Mouse (Mus musculus): ENCODE results near the gene Sel1l3.

Gene Sel1l3

GRCm38 (mm10) chr5:53175195-53175594, 38.5 kb downstream of the Sel1l3 start:
- DNase-seq (ENCODE audit: low read depth in 2 of 2, low spot score in 2 of 2), result no peak

GRCm38 (mm10) chr5:53174461-53174860, 39.3 kb downstream of the Sel1l3 start:
- DNase-seq (ENCODE audit: low read depth in 2 of 2, low spot score in 2 of 2), result no peak

DNA sequence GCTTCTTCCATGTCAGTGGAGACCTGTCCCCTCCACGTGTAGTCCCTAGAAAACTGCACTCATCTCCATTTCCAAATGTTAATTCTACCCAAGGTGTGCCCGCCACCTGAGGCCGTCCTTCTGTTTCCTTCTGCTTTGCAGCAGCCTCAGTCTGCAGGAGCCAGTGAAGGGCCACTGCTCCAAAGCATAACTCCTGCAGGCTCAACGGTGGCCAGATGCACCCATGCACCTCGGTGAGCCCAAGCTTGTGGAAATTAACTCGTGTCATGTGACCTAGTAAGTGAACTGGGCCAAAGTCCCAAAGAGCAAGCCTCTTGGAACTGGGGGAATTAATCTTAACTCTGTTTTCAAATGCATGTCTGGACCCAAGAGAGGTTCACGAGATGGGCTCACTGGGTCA, 40.8 kb downstream of the Sel1l3 start:
- no peak for DNase-seq (ENCODE audit: low read depth in 2 of 2, low spot score in 2 of 2)

GRCm38 (mm10) chr5:53172256-53172636, 41.5 kb downstream of the Sel1l3 start:
- DNase-seq (ENCODE audit: low read depth in 2 of 2, low spot score in 2 of 2), result no peak

GRCm38 (mm10) chr5:53171611-53172255, 42.0 kb downstream of the Sel1l3 start:
- DNase-seq (ENCODE audit: low read depth in 2 of 2, low spot score in 2 of 2), result no peak

DNA sequence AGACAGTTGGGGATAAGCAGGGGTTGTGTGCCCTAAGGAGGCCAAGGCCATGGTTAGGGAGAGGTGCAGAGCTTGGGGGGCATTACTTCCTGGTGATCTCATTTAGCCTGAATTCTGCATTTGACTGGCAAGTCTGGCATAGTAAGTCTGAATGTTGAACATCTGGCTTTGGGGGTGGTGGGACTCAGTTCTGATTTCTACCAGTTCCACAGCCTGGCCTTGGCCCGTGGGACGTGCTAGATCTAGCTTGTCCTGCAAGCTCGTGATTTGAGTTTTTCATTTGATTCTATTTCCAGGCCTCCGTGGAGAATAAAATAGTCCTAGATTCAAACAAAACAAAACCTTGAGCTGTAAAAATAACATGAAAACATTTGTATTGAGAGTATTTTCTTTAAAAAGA, 46.2 kb downstream of the Sel1l3 start:
- DNase-seq (ENCODE audit: low read depth in 2 of 2, low spot score in 2 of 2), result no peak

DNA sequence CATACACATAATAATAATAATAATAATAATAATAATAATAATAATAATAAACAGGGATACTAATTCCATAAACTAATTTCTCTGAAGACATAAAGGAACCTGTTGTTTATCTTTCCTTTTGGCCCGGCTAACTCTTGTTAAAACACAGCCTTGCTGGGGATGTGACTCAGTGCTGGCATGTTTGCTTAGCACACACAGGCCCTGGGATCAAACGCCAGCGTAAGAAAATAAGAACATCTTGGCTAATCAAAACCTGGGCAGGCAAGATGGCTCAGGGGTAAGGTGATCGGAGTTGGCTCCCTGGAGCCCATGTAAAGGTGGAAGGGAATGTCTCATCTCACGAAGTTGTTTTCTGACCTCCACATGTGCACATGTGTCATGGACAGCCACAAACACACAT, 48.1 kb downstream of the Sel1l3 start:
- no peak for DNase-seq (ENCODE audit: low read depth in 2 of 2, low spot score in 2 of 2)

DNA sequence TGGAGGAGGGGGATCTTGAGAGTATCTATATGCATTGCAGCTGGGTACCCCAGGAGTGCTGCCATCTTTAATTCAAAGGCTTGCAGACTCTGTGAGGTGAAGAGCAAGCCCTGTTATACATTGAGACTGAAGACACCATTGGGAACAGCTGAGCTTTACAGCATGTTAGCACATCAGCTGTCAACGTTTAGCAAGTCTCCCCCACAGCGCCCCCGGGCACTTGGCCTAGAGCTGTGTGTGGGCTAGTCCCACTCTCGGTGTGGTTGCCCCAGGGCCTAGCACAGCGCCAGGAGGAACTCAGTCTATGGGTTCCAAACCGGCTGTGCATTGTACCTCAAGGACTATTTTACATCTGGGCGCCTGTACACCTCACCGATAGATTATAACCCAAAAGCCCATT, 51.3 kb downstream of the Sel1l3 start:
- DNase-seq (ENCODE audit: low read depth in 2 of 2, low spot score in 2 of 2), result no peak

GRCm38 (mm10) chr5:53161506-53162186, 52.1 kb downstream of the Sel1l3 start:
- no peak for DNase-seq (ENCODE audit: low read depth in 2 of 2, low spot score in 2 of 2)

GRCm38 (mm10) chr5:53160207-53160606, 53.5 kb downstream of the Sel1l3 start:
- DNase-seq (ENCODE audit: low read depth in 2 of 2, low spot score in 2 of 2), result no peak

GRCm38 (mm10) chr5:53159631-53160030, 54.1 kb downstream of the Sel1l3 start:
- no peak for DNase-seq (ENCODE audit: low read depth in 2 of 2, low spot score in 2 of 2)

DNA sequence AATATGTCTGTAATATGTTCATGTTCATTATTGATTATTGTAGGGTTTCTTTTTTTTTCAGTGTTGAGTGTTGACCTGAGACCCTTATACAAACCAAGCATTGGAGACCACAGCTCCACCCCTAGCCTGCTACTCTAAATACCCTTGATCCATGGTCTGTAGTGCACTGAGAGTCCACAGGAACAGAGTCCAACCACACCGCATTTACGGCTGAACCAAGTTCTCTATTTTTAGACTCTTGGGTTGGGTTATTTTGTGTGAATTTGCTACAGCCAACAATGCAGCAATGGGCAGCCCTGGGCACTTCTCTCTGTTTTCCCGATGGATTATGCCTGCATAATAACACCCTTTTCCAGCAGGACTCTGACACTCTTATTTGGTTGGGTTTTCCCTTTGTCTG, 54.6 kb downstream of the Sel1l3 start:
- DNase-seq (ENCODE audit: low read depth in 2 of 2, low spot score in 2 of 2), result no peak

DNA sequence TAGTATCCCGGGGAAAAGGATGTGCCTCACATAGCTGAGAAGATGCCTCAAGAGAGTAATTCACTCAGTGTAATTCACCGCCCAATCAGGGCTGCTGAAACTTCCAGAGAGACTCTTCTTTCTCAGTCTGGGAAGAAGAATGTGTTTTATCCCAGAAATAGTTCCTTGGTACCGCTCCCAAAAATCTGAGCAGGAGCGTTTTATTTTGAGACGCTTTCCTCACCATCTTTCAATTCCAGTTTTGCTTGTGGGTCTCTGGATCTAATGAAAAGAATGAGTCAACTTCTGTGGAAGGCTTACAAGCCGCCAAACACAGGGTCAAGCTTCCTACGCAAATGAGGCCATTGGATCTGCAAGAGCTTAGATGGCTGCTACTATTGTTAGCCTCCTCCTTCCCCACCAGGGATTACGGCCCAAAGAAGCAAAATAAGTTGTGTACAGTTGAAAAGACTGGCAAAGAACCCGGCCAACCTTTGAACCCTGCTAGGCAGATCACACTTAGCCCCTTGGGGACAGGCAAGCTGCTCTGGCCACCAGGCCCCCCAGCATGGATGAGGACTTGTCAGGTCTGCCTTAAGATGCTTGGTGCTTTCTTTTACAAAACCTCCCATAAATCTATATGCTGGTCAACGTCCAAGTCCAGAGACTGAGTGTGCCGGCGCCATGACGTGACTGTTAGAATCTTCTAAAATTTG, 57.6 kb downstream of the Sel1l3 start:
- no peak for DNase-seq (ENCODE audit: low read depth in 2 of 2, low spot score in 2 of 2)

DNA sequence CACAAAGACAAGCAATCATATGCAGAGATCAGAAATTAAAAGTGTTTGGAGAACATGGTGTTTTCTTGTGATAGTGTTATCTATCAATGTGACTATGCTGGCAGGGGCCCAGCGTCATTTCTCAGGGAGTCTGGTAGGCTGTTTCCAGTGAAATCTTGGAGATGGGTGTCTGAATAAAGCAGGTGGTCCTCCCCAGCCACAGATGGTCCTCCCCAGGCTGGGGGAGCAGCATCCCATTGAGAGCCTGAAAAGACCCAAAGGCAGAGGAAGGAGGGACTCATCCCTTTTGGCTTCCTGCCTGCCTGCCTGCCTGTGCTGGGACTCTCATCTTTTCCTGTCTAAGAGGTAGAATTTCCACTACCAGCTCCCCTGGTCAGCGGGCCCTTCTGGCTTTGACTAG, 59.2 kb downstream of the Sel1l3 start:
- DNase-seq (ENCODE audit: low read depth in 2 of 2, low spot score in 2 of 2), result no peak

DNA sequence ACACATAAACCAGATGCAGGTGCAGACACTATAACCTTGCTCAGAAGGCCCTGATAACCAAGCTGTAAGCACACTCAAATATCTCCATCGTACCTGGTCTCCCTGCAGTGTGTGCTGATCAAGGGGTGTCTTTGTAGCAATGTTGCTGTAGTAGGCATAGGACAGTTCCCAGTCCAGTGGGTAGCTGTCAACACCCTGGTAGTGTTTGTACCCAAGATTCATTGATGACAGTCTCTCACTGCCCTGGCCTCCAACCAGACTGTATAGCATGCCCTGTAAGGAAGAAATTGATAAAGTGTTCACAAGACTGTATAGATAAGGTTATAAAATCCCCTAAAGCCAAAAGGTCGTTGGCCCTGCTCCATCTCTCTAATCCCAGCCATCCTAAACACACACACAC, 59.6 kb downstream of the Sel1l3 start:
- no peak for DNase-seq (ENCODE audit: low read depth in 2 of 2, low spot score in 2 of 2)

GRCm38 (mm10) chr5:53153144-53153543, 60.6 kb downstream of the Sel1l3 start:
- DNase-seq (ENCODE audit: low read depth in 2 of 2, low spot score in 2 of 2), result no peak

DNA sequence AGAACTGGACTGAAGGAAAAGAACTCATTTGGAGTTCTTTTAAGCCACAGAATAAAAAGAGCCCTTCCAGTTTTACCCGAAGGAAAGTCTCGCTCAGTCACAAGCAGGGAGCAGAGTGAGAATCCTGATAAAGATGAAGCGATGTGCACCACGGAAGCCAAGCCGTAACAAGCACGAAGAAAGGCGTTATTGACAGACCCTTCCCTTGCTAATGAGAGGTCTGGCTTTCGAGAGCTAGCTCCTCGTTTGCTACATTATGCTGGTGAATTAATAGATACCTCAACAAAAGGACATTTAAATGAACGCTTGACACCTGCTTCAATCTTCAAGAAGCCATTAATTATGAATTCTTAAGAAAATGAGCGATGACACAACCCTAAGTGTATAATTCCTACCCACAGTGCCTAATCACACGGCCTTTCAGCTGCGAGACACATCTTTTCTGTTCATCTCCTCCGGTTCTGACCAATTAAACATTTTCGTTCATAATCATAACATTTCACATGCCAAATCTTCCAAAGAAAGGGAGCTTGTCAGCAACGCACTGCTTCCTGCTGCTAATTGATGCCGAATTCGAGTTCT, 62.3 kb downstream of the Sel1l3 start:
- DNase-seq (ENCODE audit: low read depth in 2 of 2, low spot score in 2 of 2), result no peak

GRCm38 (mm10) chr5:53148960-53149685, 64.6 kb downstream of the Sel1l3 start:
- no peak for DNase-seq (ENCODE audit: low read depth in 2 of 2, low spot score in 2 of 2)

DNA sequence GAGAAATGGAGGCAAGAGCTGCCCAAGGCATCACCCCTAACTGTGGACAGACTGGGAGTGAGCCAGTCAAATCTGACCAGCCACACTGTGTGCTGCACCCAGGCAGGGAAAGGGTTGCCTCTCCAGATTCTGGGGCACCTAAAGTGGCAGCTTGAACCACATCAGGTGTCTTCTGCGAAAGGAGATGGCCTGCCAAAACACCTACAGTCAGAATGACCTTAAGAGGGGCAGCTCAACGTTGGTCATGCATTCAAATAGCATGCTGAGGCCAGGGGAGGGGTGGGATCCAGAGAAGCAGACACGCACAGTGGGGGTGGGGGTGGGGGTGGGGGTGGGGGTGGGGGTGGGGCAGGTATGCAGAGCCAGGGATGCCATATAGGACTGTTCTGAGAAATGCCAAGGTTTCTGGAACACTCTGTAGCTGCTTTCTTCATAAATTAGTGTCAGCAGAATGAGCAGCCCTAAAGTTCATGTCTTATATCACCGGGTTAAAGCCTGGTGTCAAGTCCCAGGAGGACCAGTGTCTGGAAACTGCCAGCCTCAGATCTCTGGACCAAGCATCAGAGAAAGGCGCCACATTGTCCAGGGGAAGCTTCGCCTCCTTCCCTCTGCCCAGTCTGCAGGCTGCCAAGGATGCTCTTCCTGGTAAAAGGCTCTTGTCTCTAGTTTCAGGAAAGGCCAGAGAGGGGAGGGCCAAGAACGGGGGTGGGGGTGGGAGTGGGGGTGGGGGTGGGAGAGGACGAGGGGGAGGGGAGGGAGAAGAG, 65.4 kb downstream of the Sel1l3 start:
- DNase-seq (ENCODE audit: low read depth in 2 of 2, low spot score in 2 of 2), result no peak

DNA sequence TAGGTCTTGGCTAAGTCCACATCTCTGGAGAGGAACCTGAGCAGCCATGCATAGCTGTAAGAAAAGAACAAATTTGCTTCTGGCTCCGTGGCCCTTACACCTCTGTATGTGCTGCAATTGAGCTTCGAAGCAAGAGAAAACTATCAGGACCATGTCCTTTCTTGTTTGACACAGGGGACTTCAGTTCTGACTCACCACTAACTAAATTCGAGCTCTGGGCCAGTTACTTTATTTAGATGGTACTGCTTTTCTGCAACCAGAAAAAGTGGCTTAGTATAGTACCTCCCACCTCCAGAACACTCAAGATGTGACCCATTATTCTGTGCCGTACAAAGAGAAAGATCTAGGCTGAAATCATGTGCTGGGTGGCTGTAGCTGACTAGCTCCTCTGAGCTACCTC, 66.3 kb downstream of the Sel1l3 start:
- DNase-seq (ENCODE audit: low read depth in 2 of 2, low spot score in 2 of 2), result no peak

GRCm38 (mm10) chr5:53146684-53147061, 67.1 kb downstream of the Sel1l3 start:
- DNase-seq (ENCODE audit: low read depth in 2 of 2, low spot score in 2 of 2), result no peak
